Mouse (Mus musculus) cerebellum, adult 2 months (tissue): ENCODE data around the gene Nnat. TPM values are rescaled to one million over a fixed set of nuclear protein-coding genes. Genes with fewer than 3 reads are reported as not detected.

Experiments
- DNase-seq, 2 experiments: peaks; one replicate each; pipeline ENCODE4 v3.0.0; 2021
- H3K27ac ChIP-seq: fragments of 200-500 bp; 2 replicates; pipeline ENCODE4 v1.5.1; 2012; ENCODE audit warnings: low read length, control low read depth, inconsistent platforms; ENCODE audit not compliant: insufficient read depth
- H3K27me3 ChIP-seq: fragments of 200-500 bp; 2 replicates; pipeline ENCODE4 v1.6.1; 2012; ENCODE audit warnings: inconsistent platforms, mild to moderate bottlenecking, low read length, moderate library complexity; ENCODE audit not compliant: control insufficient read depth, insufficient read depth
- H3K4me1 ChIP-seq: fragments of 200-500 bp; 2 replicates; pipeline ENCODE4 v1.6.1; 2011; ENCODE audit warnings: low read length; ENCODE audit not compliant: control insufficient read depth, insufficient read depth
- H3K4me3 ChIP-seq: fragments of 200-500 bp; replicated peaks from 2 replicates; pipeline ENCODE3; 2011; ENCODE audit warnings: mild to moderate bottlenecking, low read depth, low read length, control low read depth; ENCODE audit not compliant: insufficient read depth
- CTCF ChIP-seq: fragments of 200-500 bp; IDR thresholded peaks from 2 replicates; pipeline ENCODE4 v1.5.1; 2011; ENCODE audit warnings: low read depth, mild to moderate bottlenecking, control low read depth, low read length, moderate library complexity, borderline replicate concordance; ENCODE audit not compliant: insufficient read depth
- POLR2A ChIP-seq: fragments of 200-500 bp; IDR thresholded peaks from 2 replicates; pipeline ENCODE4 v1.6.1; 2011; ENCODE audit warnings: low read length, control low read depth, borderline replicate concordance; ENCODE audit not compliant: insufficient read depth
- WGBS: fragments of 180-500 bp; shearing (Covaris S2); methylation state at CpG from one replicate; pipeline ENCODE4 v1.1.7; 2018; 5-methylcytosine and 5-hydroxymethylcytosine counted together
- polyA plus RNA-seq: library from polyadenylated mRNA; depleted of rRNA; stranded (reverse); fragments of >200 nt; gene quantifications from 2 replicates; pipeline ENCODE4 v1.2.3, GENCODE M21; 2012

The Nnat gene
- polyA plus RNA-seq, 1 experiment: 162 TPM

GRCm38 (mm10) chr2:157565446-157565845 is 5.6 kb downstream of the Nnat start:
- TF ChIP-seq CTCF: no peak
- TF ChIP-seq POLR2A: no peak
- WGBS: 5% methylated on average over 13 of the region's 13 CpGs
- Histone ChIP-seq H3K27ac (no peak overlapping the region), H3K4me3 (peak overlapping the region; percentile 100), H3K27me3 (no peaks in the 10 kb centered on the region), H3K4me1 (peaks cover 15% of the 10 kb centered on the region)
- no peak for DNase-seq

- Histone ChIP-seq H3K27ac (peak overlapping the region; percentile 99), H3K27me3 (no peaks in the 10 kb centered on the region), H3K4me1 (peaks cover 15% of the 10 kb centered on the region), H3K4me3 (peak overlapping the region; percentile 100)
- under 1% methylated on average over 35 of the region's 35 CpGs for WGBS
- no peak for TF ChIP-seq POLR2A
- no peak for TF ChIP-seq CTCF
- no peak for DNase-seq
Measured at GRCm38 (mm10) chr2:157565898-157566259, 6.0 kb downstream of the Nnat start.

DNA sequence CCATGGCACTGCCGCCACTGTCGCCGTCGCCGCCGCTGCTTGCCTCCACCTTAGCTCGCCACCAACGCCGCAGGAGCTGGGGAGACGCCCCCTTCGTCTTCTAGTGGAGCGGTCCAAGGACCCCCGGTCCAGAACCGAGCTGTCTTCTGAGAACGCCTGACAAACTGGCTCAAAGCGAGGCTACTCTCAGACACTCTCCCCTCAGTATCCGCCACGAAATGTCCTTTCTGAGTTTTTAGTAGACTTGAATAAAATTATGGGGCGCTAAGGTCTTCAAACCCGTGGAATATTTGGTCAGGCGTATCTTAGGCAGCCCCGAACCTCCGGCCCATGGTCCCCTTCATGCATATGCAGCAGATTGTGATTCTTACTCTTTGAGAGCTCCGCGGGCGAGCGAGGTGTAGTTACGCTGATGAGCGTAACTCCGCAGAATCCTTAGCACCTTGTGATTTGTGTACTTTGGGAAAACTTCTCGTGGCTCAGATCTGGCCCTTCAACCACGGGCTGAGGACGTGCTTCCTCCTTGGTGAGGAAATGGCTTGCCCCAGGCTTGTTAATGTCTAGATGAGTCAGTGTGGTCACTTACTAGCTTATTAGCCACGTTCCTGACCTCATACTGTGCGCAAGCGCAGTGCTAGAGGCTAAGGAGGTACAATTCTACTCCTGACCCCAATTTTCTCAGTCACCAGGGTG is 6.5 kb downstream of the Nnat start:
- under 1% methylated on average over 36 of the region's 36 CpGs for WGBS
- Histone ChIP-seq H3K27me3 (no peaks in the 10 kb centered on the region), H3K27ac (peak overlapping the region; percentile 99), H3K4me1 (peaks cover 15% of the 10 kb centered on the region), H3K4me3 (peak overlapping the region; percentile 100)
- TF ChIP-seq CTCF (no peak), POLR2A (peak; percentile 73)
- DNase-seq: peak; percentile 83 to 93

- H3K4me3 ChIP-seq: no peak overlapping the region
- peak overlapping the region; percentile 99; the same call in 1 of the 2 replicates for H3K27ac ChIP-seq
- peaks cover 15% of the 10 kb centered on the region for H3K4me1 ChIP-seq
- WGBS: 86% methylated on average over 11 of the region's 11 CpGs
- H3K27me3 ChIP-seq: no peaks in the 10 kb centered on the region
- DNase-seq: peak in 1 of 2 experiments; percentile 17
- TF ChIP-seq CTCF (no peak), POLR2A (no peak)
Measured at GRCm38 (mm10) chr2:157567235-157567961, 7.5 kb downstream of the Nnat start.

GRCm38 (mm10) chr2:157568881-157569280 is 9.0 kb downstream of the Nnat start:
- Histone ChIP-seq H3K27me3 (no peaks in the 10 kb centered on the region), H3K27ac (no peak overlapping the region), H3K4me1 (peaks cover 5% of the 10 kb centered on the region), H3K4me3 (no peak overlapping the region)
- no peak for DNase-seq
- no peak for TF ChIP-seq POLR2A
- TF ChIP-seq CTCF: no peak
- WGBS: 40% methylated on average over 2 of the region's 2 CpGs

- peak; percentile 69 to 70 for DNase-seq
- peaks cover 5% of the 10 kb centered on the region for H3K4me1 ChIP-seq
- no peak overlapping the region for H3K4me3 ChIP-seq
- H3K27ac ChIP-seq: no peak overlapping the region
- TF ChIP-seq CTCF (no peak), POLR2A (no peak)
- H3K27me3 ChIP-seq: no peaks in the 10 kb centered on the region
- WGBS: 42% methylated on average over 9 of the region's 9 CpGs
Measured at GRCm38 (mm10) chr2:157569796-157570485, 10.1 kb downstream of the Nnat start.

DNA sequence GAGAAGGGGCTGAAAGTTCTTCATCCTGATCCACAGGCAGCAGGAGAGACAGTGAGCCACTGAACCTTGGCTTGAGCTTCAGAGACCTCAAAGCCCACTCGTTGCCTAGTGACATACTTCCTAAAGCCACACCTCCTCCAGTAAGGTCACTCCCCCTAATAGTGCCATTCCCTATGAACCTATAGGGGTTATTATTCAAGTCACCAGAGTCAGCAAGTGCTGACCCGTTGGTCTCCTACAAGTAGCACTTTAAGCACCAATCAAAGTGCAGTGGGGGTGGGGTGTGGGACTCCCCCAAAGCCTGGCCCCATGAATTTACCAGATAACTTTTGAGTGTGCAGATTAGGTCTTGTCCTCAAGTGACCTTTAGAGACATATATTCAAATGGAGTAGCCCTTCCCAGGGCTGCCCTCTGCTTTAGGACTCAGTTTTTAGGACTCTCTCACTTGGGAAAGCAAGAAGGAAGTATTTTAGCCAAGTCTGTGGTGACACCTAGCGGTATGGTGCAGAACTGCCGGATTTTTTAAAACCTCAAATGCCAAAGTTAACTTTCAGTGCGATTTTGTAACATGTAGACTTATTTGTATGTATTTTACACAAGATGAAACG is 11.4 kb downstream of the Nnat start, which contains the start of gene Blcap:
Gene Blcap (minus strand): TSS at position 51 of the 609 bp plus-strand sequence.
- Histone ChIP-seq H3K27ac (no peak within 1 kb of the TSS), H3K4me3 (no peak within 1 kb of the TSS), H3K27me3 (no peaks in the 10 kb centered on the region), H3K4me1 (peaks cover 5% of the 10 kb centered on the region)
- TF ChIP-seq CTCF (peak; percentile 54; the same call in 1 of the 2 replicates), POLR2A (no peak)
- peak in 1 of 2 experiments; percentile 63 for DNase-seq
- whole genome bisulfite sequencing: 12% methylated on average over 6 of the region's 6 CpGs
